Mouse (Mus musculus) heart, embryonic 15.5 days (tissue): ENCODE data around the gene Dpt. TPM values are rescaled to one million over a fixed set of nuclear protein-coding genes. Genes with fewer than 3 reads are reported as not detected.

Experiments
- ATAC-seq: fragments of 200-750 bp; cut with Nextera tagmentation; replicated peaks from 2 replicates; pipeline ENCODE4 v1.8.0; 2017; ENCODE audit warnings: low read depth, moderate TSS enrichment; ENCODE audit not compliant: insufficient number of reproducible peaks, insufficient read depth, low FRiP score
- H3K27ac ChIP-seq: fragments of 300-500 bp; sonication (generic); 2 replicates; pipeline ENCODE4 v1.5.1; 2015; ENCODE audit warnings: mild to moderate bottlenecking, inconsistent platforms
- H3K27me3 ChIP-seq: fragments of 300-500 bp; sonication (generic); 2 replicates; pipeline ENCODE4 v1.6.1; 2015; ENCODE audit warnings: inconsistent platforms
- H3K36me3 ChIP-seq: fragments of 300-500 bp; sonication (generic); 2 replicates; pipeline ENCODE4 v1.6.1; 2015; ENCODE audit warnings: mild to moderate bottlenecking, inconsistent platforms
- H3K4me1 ChIP-seq: fragments of 300-500 bp; sonication (generic); replicated peaks from 2 replicates; pipeline ENCODE4 v1.6.1; 2015; ENCODE audit warnings: inconsistent platforms
- H3K4me2 ChIP-seq: fragments of 300-500 bp; sonication (generic); 2 replicates; pipeline ENCODE4 v1.6.1; 2015; ENCODE audit warnings: inconsistent platforms, mild to moderate bottlenecking, moderate library complexity
- H3K4me3 ChIP-seq: fragments of 300-500 bp; sonication (generic); 2 replicates; pipeline ENCODE4 v1.5.1; 2015; ENCODE audit warnings: mild to moderate bottlenecking, inconsistent platforms
- H3K9ac ChIP-seq: fragments of 300-500 bp; sonication (generic); 2 replicates; pipeline ENCODE4 v1.6.1; 2015; ENCODE audit warnings: mild to moderate bottlenecking, inconsistent platforms
- H3K9me3 ChIP-seq: fragments of 300-500 bp; sonication (generic); replicated peaks from 2 replicates; pipeline ENCODE4 v1.6.1; 2016; ENCODE audit warnings: inconsistent platforms
- WGBS: fragments of 180-500 bp; shearing (Covaris S2); methylation state at CpG from one replicate; pipeline ENCODE4 v1.1.7; 2015; ENCODE audit warnings: mixed read lengths; 5-methylcytosine and 5-hydroxymethylcytosine counted together
- polyA plus RNA-seq: library from polyadenylated mRNA; unstranded; fragments of >200 nt; fragmentation: Nextera tagmentation; extraction: Ambion mirVana; gene quantifications from 2 replicates; pipeline ENCODE4 v1.2.1, GENCODE M21; 2015

Dpt gene
- polyA plus RNA-seq, 1 experiment from 2014 or later, result 63.7 TPM

DNA sequence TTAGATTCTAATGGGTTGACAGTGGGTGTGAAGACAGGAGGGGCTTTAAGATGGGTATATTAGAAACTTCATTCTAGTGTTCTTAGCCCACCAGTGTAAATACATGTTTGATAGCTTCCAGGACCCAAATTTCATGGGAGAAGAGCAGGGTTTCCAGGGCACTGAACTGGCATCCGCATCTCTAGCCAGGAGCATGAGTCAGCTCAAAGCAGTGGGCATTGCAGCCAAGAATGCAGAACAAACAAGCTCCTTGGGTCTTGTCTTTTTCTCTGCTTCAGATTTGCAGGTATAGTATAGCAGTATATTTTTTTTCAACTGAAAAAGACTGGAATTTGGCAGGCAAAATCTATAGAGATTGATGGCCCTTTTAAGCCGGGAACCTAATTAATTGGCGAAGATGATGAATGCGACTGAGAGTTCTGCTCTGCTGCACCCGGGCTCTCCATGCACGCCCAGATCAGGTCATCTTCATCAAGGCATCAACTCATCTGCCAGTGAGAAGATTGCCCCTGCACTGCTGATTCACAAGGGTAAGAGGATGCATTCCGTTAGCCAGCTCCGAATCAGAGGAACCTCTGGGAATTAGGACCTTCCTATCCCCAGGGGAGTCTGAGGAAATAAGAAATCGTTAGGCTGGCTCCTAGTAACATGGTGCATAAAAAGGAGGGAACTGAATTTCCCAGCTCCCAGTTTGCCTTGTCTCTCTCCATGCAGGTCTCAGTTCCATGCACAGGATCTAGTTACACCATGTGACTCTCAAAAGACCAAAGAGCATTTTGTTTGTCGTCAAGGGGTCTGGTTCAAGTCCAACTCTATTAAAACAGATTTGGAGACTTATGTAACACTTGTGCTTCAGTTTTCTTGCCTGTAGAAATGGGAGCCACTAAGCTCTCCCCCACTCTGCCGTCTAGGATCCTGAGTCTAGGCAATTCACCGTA lies 66.8 kb downstream of the Dpt start:
- no peak for ATAC-seq

DNA sequence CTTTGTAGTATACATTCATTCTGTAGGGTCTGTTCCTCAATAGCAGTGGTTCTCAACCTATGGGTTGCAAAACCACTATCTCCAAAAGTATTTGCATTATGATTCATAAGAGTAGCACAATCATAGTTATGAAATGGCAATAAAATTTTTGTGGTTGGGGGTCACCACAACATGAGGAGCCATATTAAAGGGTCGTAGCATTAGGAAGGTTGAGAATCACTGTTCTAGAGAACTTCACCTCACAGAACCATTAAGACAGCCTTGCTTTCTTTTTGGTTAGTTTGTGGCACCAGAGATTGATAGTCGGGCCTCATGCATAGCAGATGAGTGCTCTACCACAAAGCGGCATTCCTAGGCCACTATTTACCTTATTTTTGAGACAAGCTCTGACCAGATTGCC lies 68.2 kb downstream of the Dpt start:
- Histone ChIP-seq H3K36me3 (no peaks in the 10 kb centered on the region), H3K4me2 (no peak overlapping the region), H3K27ac (no peak overlapping the region), H3K4me1 (no peaks in the 10 kb centered on the region), H3K4me3 (no peak overlapping the region), H3K27me3 (no peaks in the 10 kb centered on the region), H3K9ac (no peak overlapping the region), H3K9me3 (no peaks in the 10 kb centered on the region)
- ATAC-seq, result no peak
- 81% methylated on average over 3 of the region's 3 CpGs for WGBS

More for the DNA sequence above, 66.8 kb downstream of the Dpt start:
- 79% methylated on average over 12 of the region's 12 CpGs for WGBS
- H3K4me1 ChIP-seq, result no peaks in the 10 kb centered on the region
- no peak overlapping the region for H3K4me2 ChIP-seq
- H3K9ac ChIP-seq, result no peak overlapping the region
- H3K27me3 ChIP-seq, result no peaks in the 10 kb centered on the region
- no peaks in the 10 kb centered on the region for H3K9me3 ChIP-seq
- no peaks in the 10 kb centered on the region for H3K36me3 ChIP-seq
- H3K4me3 ChIP-seq, result no peak overlapping the region
- H3K27ac ChIP-seq, result no peak overlapping the region

DNA sequence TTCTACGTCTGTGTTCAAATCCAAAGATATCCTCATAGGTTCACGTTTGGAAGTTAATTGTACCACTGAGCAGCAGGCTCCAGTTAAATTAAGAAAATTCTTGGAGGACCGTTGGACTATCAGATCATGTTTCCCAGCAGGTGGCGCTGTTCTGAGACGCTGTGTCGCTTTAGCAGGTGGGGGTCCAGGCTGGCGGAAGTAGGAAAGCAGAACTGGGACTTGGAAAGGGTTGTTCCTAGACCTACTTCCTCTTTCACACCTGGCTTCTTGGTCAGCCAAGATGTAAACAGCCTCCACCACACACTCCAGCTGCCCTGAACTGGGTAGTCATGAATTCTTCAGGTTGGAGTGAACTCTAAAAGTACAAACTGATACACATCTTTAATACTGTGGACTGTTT lies 74.2 kb downstream of the Dpt start:
- H3K4me3 ChIP-seq, result no peak overlapping the region
- no peaks in the 10 kb centered on the region for H3K27me3 ChIP-seq
- ATAC-seq, result no peak
- H3K4me1 ChIP-seq, result no peaks in the 10 kb centered on the region
- no peak overlapping the region for H3K9ac ChIP-seq
- H3K27ac ChIP-seq, result no peak overlapping the region
- no peaks in the 10 kb centered on the region for H3K36me3 ChIP-seq
- no peaks in the 10 kb centered on the region for H3K9me3 ChIP-seq
- no peak overlapping the region for H3K4me2 ChIP-seq
- WGBS, result 50% methylated on average over 7 of the region's 7 CpGs

Other genes with a start within 250 kb of the Dpt start
- 0.44 and 1.6 TPM in 2 replicates for gene Xcl1, start 138.9 kb downstream of the Dpt start, polyA plus RNA-seq